Mouse (Mus musculus): ENCODE results near the gene Gm20834. TPM values are rescaled to one million over a fixed set of nuclear protein-coding genes. Genes with fewer than 3 reads are reported as not detected.
"Not testable (repeated sequence)": the region's sequence is repeated elsewhere in the genome, so short reads cannot be mapped to it uniquely, and the experiment has no call there.

The Gm20834 gene
- polyA plus RNA-seq (2014; fragmentation: Nextera tagmentation; extraction: Ambion mirVana) = not detected in 2 replicates

- H3K36me3 ChIP-seq (ENCODE audit: control insufficient read depth, insufficient read depth, low read length); H3K4me1 ChIP-seq (ENCODE audit: control insufficient read depth in 2 of 2, insufficient read depth in 2 of 2, low read length in 2 of 2); H3K4me3 ChIP-seq (ENCODE audit: control insufficient read depth in 1 of 2, insufficient read depth in 1 of 2, low read depth in 1 of 2, low read length in 2 of 2); H3K27ac ChIP-seq (replicated peaks in 1 of 2; ENCODE audit: control insufficient read depth in 1 of 2, insufficient read depth in 1 of 2, low read depth in 2 of 2, low read length in 2 of 2); H3K4me2 ChIP-seq (ENCODE audit: low read length); ATAC-seq (ENCODE audit: insufficient number of reproducible peaks, insufficient read depth, low FRiP score, low read depth); H3K9ac ChIP-seq (ENCODE audit: low read length); H3K27me3 ChIP-seq (ENCODE audit: control insufficient read depth, insufficient read depth, low read length); H3K9me3 ChIP-seq (ENCODE audit: control insufficient read depth, low read length): not testable (repeated sequence)
- WGBS = 42% methylated on average over 3 of the region's 4 CpGs
These were observed at the start of gene Gm20834 for GRCm38 (mm10) chrY:10324489-10324888. Gene Gm20834, minus strand, starts transcription at chrY:10324589.

Other genes with a start within 250 kb of the Gm20834 start
- not detected in 2 replicates for gene Gm21310, start 177.4 kb downstream of the Gm20834 start, polyA plus RNA-seq (2014; fragmentation: Nextera tagmentation; extraction: Ambion mirVana)
- not detected in 2 replicates for gene Gm28510, start 88.1 kb upstream of the Gm20834 start, polyA plus RNA-seq (2014; fragmentation: Nextera tagmentation; extraction: Ambion mirVana)
- gene Gm20737, start 211.5 kb upstream of the Gm20834 start, polyA plus RNA-seq (2014; fragmentation: Nextera tagmentation; extraction: Ambion mirVana) = not detected in 2 replicates
- gene Gm21775, start 228.9 kb upstream of the Gm20834 start, polyA plus RNA-seq (2014; fragmentation: Nextera tagmentation; extraction: Ambion mirVana) = not detected in 2 replicates

Data from heart, embryonic 14.5 days (tissue).